Mouse (Mus musculus) heart, embryonic 10.5 days (tissue): ENCODE measurements around the gene Spire2. TPM values are rescaled to one million over a fixed set of nuclear protein-coding genes. Genes with fewer than 3 reads are reported as not detected.

Experiments
- DNase-seq: peaks from one replicate; pipeline ENCODE4 v3.0.0-alpha.2; 2017; ENCODE audit warnings: low spot score
- H3K27ac ChIP-seq: fragments of 300-500 bp; sonication (generic); 2 replicates; pipeline ENCODE4 v1.5.1; 2016; ENCODE audit warnings: mild to moderate bottlenecking
- H3K27me3 ChIP-seq: fragments of 300-500 bp; sonication (generic); 2 replicates; pipeline ENCODE4 v1.6.1; 2016; ENCODE audit warnings: mild to moderate bottlenecking; ENCODE audit not compliant: poor library complexity, insufficient read depth, severe bottlenecking
- H3K36me3 ChIP-seq: fragments of 300-500 bp; sonication (generic); 2 replicates; pipeline ENCODE4 v1.6.1; 2016; ENCODE audit warnings: mild to moderate bottlenecking, moderate library complexity
- H3K4me1 ChIP-seq: fragments of 300-500 bp; sonication (generic); 2 replicates; pipeline ENCODE4 v1.6.1; 2016; ENCODE audit warnings: mild to moderate bottlenecking
- H3K4me3 ChIP-seq: fragments of 300-500 bp; sonication (generic); 2 replicates; pipeline ENCODE4 v1.5.1; 2016; ENCODE audit warnings: mild to moderate bottlenecking, moderate library complexity
- H3K9me3 ChIP-seq: fragments of 300-500 bp; sonication (generic); 2 replicates; pipeline ENCODE4 v1.6.1; 2016; ENCODE audit warnings: mild to moderate bottlenecking, moderate library complexity
- WGBS: fragments of 180-500 bp; shearing (Covaris S2); methylation state at CpG from one replicate; pipeline ENCODE4 v1.1.7; 2016; 5-methylcytosine and 5-hydroxymethylcytosine counted together
- polyA plus RNA-seq: library from polyadenylated mRNA; unstranded; fragments of >200 nt; fragmentation: Nextera tagmentation; extraction: Ambion mirVana; gene quantifications from 2 replicates; pipeline ENCODE4 v1.2.1, GENCODE M21; 2016

Gene Spire2
- polyA plus RNA-seq, 1 experiment from 2014 or later: 4.4 TPM

DNA sequence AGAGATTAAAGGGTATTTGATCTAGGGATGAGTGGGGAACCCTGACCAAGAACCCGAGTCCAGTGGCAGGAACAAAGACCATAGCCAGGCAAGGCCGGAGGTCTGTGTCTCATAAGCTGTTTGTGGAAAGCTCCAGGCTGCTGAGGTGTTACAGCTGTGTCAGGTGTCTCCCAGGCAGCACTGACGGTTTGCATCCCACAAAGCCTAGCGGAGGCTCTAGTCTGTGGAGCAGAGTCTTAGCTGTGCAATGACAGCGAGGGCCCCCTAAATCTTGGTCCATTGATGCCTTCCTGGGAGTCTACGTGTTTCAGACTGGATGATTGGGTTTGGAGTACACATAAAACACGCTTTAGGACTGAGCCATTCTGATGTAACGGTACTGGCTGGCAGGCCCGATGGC is 69.4 kb downstream of the Spire2 start:
- H3K36me3 ChIP-seq: peaks cover 66% of the 10 kb centered on the region
- H3K27me3 ChIP-seq: no peaks in the 10 kb centered on the region
- H3K9me3 ChIP-seq: no peaks in the 10 kb centered on the region
- DNase-seq: no peak
- WGBS: 91% methylated on average over 9 of the region's 9 CpGs
- no peak overlapping the region; the same call in 1 of the 2 replicates for H3K27ac ChIP-seq
- peaks cover 14% of the 10 kb centered on the region for H3K4me1 ChIP-seq
- no peak overlapping the region for H3K4me3 ChIP-seq

DNA sequence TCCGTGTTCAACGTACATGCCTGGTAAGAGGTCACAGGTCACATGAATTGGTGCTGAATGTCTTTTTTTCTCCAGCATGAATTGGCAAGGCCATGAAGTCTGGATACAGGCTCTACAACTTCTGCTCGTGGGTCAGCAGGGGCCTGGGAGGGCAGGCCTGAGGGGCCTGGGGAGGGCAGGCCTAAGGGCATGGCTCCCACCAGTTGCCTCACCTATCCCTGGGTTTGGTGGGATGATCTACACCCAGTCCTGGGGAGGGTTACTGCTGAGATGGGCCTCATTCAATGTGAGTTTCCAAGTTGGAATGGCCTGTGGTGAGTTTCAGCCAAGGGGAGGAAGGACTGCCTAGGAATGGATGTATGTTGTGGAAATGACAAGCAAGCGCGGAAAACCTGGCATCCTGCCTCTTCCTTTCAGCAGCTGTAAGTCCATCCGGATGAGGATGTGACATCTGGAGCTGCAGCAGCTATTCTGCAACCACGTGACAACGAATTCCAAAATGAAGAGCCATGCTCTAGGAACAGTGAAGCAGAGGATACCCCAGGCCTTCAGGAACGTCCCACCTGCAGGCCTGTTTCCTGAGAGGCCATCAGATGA is 70.3 kb downstream of the Spire2 start:
- no peak overlapping the region for H3K27ac ChIP-seq
- peaks cover 23% of the 10 kb centered on the region for H3K4me1 ChIP-seq
- peaks cover 9% of the 10 kb centered on the region for H3K27me3 ChIP-seq
- H3K4me3 ChIP-seq: no peak overlapping the region
- DNase-seq: no peak
- H3K9me3 ChIP-seq: no peaks in the 10 kb centered on the region
- WGBS: 94% methylated on average over 9 of the region's 9 CpGs
- H3K36me3 ChIP-seq: peaks cover 57% of the 10 kb centered on the region

DNA sequence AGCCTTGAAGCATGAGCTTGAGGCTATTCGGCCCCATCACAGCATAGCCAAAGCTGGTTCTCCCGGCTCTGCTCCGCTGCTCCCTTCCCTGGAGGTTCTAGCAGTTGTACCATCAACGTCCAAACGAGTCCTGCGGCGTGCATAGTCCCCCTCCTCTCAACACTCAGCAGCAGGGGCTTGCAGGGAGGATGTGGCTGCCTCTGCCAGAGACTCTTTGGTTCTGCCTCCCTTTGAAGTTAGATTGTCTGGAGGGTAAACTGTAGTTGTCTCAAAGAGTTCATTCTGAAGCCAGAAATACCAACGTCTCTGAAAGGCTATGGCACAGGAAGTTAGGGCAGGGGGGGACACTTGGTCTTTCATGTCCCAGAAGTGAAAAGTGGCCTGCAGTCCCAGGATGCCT is 72.0 kb downstream of the Spire2 start:
- Histone ChIP-seq H3K9me3 (no peaks in the 10 kb centered on the region), H3K27ac (no peak overlapping the region), H3K4me3 (no peak overlapping the region), H3K4me1 (peaks cover 39% of the 10 kb centered on the region), H3K36me3 (peaks cover 40% of the 10 kb centered on the region), H3K27me3 (peaks cover 23% of the 10 kb centered on the region)
- DNase-seq: no peak
- WGBS: 52% methylated on average over 8 of the region's 8 CpGs

DNA sequence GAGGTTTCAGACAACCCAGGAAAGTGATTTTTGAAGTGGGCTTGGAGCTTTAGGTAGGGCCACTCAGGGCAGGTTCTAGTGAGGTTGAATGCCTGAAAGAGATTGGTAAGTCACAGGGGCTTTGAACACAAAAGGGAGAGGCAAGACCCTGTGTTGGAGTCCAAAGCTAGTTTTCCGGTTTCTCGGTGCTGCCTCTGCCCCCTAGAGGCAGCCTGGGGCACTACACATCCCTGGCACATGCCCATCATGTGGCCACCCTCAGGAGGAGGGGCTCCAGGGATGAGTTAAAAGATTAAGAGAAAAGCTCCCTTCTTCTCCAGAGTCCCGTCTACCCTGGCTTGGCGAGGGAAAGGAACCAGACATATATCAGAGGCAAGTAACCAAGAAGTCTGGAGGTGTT is 74.3 kb downstream of the Spire2 start, which contains the start of gene Mc1r:
Gene Mc1r (plus strand): TSS at position 322 of the 400 bp plus-strand sequence.
- no peak within 1 kb of the TSS for H3K27ac ChIP-seq
- WGBS: 9% methylated on average over 4 of the region's 4 CpGs

DNA sequence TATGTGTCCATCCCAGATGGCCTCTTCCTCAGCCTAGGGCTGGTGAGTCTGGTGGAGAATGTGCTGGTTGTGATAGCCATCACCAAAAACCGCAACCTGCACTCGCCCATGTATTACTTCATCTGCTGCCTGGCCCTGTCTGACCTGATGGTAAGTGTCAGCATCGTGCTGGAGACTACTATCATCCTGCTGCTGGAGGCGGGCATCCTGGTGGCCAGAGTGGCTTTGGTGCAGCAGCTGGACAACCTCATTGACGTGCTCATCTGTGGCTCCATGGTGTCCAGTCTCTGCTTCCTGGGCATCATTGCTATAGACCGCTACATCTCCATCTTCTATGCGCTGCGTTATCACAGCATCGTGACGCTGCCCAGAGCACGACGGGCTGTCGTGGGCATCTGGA is 75.1 kb downstream of the Spire2 start:
- Histone ChIP-seq H3K27ac (no peak overlapping the region), H3K27me3 (peaks cover 53% of the 10 kb centered on the region), H3K4me1 (peaks cover 65% of the 10 kb centered on the region)

More for the DNA sequence above, 74.3 kb downstream of the Spire2 start, which contains the start of gene Mc1r:
- H3K9me3 ChIP-seq: no peaks in the 10 kb centered on the region
- peaks cover 62% of the 10 kb centered on the region for H3K4me1 ChIP-seq
- DNase-seq: no peak
- H3K4me3 ChIP-seq: no peak within 1 kb of the TSS
- peaks cover 17% of the 10 kb centered on the region for H3K36me3 ChIP-seq
- peaks cover 45% of the 10 kb centered on the region for H3K27me3 ChIP-seq

DNA sequence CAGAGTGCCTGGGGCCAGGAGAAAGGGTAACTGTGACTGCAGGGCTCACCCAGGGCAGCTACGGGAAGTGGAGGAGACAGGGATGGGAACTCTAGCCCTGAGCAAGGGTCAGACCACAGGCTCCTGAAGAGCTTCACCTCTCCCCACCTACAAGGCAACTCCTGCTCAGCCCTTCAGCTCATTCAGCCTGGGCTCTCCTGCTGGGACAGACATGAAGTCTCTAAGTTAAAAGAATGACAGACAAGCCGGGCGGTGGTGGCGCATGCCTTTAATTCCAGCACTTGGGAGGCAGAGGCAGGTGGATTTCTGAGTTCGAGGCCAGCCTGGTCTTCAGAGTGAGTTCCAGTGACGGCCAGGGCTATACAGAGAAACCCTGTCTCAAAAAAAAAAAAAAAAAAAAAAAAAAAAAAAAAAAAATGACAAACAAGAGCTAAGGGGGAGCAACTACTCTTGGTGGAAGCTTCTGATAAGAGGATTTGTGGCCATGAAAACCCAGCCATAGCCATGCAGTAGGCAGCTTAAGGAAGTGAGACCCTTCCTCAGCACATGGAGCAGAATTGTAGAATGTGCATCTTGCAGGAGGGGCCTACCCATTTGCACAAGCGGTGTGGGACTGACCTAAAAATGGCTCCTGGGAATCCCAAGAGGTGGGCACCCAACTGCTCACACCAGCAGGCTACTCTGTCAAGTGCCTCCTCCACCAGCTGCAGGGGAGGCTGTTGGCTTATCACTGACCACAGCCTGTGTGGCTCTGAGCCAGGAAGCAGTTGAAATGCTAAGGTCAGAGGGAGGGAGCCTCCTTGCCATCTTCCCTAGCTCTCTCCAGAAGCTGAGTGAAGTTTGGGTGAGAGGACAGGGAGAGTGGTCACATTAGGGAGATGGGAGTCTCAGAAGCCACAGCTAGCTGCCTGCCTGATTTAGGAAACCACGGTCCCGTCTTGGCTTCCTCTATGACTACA is 76.4 kb downstream of the Spire2 start:
- no peaks in the 10 kb centered on the region for H3K9me3 ChIP-seq
- H3K27ac ChIP-seq: 0 out of 2 replicates have a peak overlapping the region, but pooled peaks have one; percentile 39
- H3K36me3 ChIP-seq: no peaks in the 10 kb centered on the region; the same call in 1 of the 2 replicates
- peaks cover 65% of the 10 kb centered on the region for H3K4me1 ChIP-seq
- peak; percentile 92 for DNase-seq
- 53% methylated on average over 9 of the region's 9 CpGs for WGBS
- H3K27me3 ChIP-seq: peaks cover 66% of the 10 kb centered on the region
- H3K4me3 ChIP-seq: peak overlapping the region; percentile 28

More for the DNA sequence above, 75.1 kb downstream of the Spire2 start:
- Histone ChIP-seq H3K36me3 (peaks cover 9% of the 10 kb centered on the region), H3K4me3 (no peak overlapping the region), H3K9me3 (no peaks in the 10 kb centered on the region)
- DNase-seq: no peak
- 89% methylated on average over 13 of the region's 13 CpGs for WGBS

DNA sequence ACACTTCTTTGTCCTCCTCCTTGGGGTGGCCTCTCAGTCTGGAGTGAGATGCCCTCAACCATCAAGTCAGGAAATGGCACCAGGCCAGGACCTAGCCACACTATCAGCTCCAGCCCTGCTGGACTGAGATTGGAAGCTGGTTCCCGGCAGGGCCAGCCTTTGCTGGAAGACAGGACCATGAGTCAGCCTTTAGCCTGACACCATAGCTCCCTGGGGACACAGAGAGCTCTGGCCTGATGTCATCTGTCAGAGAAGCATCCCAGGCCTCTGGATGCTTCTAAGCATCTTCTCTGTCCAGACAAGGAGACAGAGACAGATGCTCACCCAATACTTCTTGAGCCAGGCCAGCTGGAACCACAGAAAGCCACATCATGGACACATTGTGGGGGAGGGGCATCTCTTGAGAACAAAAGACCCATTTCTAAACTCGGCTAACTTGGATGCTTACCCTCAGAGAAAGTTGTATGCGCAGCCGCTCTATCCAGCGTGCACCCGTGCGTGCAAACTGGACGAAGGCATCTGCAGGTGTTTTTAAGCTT is 77.6 kb downstream of the Spire2 start:
- Histone ChIP-seq H3K27me3 (peaks cover 70% of the 10 kb centered on the region), H3K4me3 (no peak overlapping the region), H3K27ac (peak overlapping the region; percentile 39; the same call in 1 of the 2 replicates), H3K4me1 (peaks cover 56% of the 10 kb centered on the region), H3K9me3 (no peaks in the 10 kb centered on the region), H3K36me3 (no peaks in the 10 kb centered on the region; the same call in 1 of the 2 replicates)
- DNase-seq: peak; percentile 90
- WGBS: 68% methylated on average over 8 of the region's 8 CpGs

DNA sequence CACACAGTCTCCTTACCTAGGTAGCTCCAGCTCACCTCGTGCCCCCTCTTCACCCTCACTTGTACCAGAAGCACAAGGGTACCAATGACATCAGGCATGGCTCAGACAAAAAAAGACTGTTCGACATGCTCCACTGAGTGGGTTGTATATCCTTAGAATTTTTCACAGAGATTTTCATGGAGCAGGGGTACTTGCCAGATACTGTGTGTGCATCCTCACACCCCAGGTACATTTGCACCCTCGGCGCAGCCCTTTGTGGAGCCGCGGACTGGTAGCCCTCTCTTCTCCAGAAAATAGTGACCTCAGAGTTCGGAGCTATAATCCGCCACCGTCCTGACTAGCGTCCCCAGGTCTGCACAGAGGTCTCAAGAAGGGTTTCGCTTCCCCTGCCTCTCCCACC is 78.3 kb downstream of the Spire2 start:
- H3K9me3 ChIP-seq: no peaks in the 10 kb centered on the region
- no peak for DNase-seq
- H3K4me1 ChIP-seq: peaks cover 56% of the 10 kb centered on the region
- peaks cover 70% of the 10 kb centered on the region for H3K27me3 ChIP-seq
- 15% methylated on average over 11 of the region's 11 CpGs for WGBS
- H3K27ac ChIP-seq: 0 out of 2 replicates have a peak overlapping the region, but pooled peaks have one; percentile 0
- H3K36me3 ChIP-seq: no peaks in the 10 kb centered on the region; the same call in 1 of the 2 replicates
- peak overlapping the region; percentile 49 for H3K4me3 ChIP-seq

DNA sequence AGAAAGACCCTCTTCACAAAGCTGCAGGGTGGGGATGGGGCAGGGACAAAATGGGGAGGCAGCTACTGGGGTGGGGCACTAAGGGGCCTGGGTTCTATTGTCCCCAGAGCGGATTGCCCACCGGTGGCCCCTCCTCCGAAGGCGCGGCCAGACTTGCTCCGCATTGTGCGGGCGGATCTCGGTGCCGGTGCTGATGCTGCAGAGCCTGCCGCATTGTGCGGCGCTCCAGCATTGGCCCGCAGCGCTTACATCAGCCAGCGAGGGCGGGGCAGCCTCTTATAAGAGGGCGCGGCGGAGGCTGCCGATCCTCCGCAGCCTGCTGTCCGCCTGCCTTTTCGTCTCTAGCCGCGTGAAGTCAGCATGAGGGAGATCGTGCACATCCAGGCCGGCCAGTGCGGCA is 78.7 kb downstream of the Spire2 start, which contains the start of gene Tubb3:
Gene Tubb3 (plus strand): TSS at position 179 of the 400 bp plus-strand sequence.
- Histone ChIP-seq H3K36me3 (no peaks in the 10 kb centered on the region; the same call in 1 of the 2 replicates), H3K27me3 (peaks cover 70% of the 10 kb centered on the region), H3K9me3 (no peaks in the 10 kb centered on the region), H3K4me1 (peaks cover 56% of the 10 kb centered on the region), H3K4me3 (peak within 1 kb of the TSS; percentile 49), H3K27ac (0 out of 2 replicates have a peak within 1 kb of the TSS, but pooled peaks have one; percentile 0)
- DNase-seq: no peak
- WGBS: under 1% methylated on average over 29 of the region's 29 CpGs

DNA sequence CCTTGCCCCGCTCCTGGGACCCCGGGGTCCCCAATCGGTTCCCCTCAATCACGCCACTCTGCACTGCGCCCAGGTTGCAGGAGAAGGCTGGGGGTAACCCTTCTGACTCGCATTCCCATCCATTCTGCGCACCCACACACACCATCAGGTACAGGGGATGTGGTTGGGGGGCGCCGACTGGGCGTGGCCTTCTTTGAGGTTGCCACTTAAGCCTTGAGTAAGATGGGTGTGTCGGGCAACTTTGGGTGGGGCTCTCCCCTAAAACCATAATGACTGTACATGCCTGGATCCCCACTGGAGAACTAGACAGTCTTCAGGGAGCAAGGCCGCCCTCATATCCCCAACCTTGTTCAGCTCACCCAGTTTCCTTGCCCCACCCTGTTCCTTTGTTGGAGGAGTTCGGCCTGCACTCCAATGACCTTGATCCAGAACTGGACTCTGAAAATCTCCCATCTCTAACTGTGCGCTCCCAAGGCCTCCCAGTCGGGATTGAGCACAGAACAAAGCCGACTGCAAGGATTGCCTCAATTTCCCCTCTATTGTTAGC is 79.3 kb downstream of the Spire2 start:
- no peak for DNase-seq
- Histone ChIP-seq H3K36me3 (no peaks in the 10 kb centered on the region; the same call in 1 of the 2 replicates), H3K27ac (no peak overlapping the region), H3K4me3 (peak overlapping the region; percentile 49), H3K4me1 (peaks cover 55% of the 10 kb centered on the region), H3K27me3 (peaks cover 70% of the 10 kb centered on the region), H3K9me3 (no peaks in the 10 kb centered on the region)
- WGBS: 9% methylated on average over 16 of the region's 16 CpGs

DNA sequence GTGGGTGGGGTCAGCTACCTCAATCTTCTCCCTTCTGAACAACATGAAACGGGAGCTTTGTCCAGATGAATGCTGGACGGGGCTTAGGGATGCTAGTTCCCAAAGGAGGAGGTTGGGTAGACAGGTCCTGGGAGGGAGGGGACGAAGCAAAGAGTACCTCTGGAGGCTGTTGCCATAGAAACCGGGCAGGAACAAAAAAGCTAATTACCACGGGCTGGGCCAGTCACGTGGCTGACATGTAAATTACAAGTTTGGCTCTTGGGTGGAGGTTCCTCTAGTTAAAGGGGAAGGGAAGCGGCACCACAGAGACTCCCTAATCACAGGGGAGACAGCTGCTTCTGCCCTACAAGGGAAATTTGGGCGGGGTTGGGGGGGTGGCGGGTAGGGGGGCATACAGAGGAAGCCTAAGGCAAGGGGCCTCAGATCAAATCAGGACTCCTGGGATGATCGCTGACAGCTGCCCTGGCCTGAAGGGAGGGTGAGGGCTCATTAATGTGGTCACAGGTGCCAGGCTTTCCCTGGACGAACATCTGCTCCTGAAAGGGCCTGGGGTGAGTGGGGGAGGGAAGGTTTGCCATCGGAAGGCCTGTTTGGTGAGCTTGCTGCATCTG is 80.2 kb downstream of the Spire2 start:
- peaks cover 63% of the 10 kb centered on the region for H3K27me3 ChIP-seq
- no peak overlapping the region for H3K27ac ChIP-seq
- no peaks in the 10 kb centered on the region; the same call in 1 of the 2 replicates for H3K36me3 ChIP-seq
- H3K4me1 ChIP-seq: peaks cover 51% of the 10 kb centered on the region
- no peak overlapping the region for H3K4me3 ChIP-seq
- no peak for DNase-seq
- 4% methylated on average over 12 of the region's 12 CpGs for WGBS
- H3K9me3 ChIP-seq: no peaks in the 10 kb centered on the region

DNA sequence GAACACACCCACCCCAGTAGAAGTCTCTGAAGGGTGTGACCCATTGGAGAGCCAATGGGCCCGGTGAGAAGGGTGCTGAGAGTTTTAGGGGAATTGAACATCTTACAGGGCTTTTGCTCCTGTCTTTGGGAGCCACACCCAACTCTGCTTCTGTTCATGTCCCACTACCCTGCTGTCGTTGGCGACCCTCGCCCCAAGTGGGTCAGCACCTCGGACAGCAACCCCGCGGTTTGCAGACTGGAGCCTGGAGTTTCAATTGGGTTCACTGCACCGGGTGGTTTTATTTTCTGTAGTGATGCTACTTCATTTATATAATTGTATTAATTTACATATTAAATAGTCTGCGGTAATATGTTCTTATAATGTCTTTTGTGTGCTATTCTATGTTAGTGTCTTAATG is 81.7 kb downstream of the Spire2 start:
- Histone ChIP-seq H3K27me3 (peaks cover 50% of the 10 kb centered on the region), H3K27ac (no peak overlapping the region), H3K4me3 (no peak overlapping the region), H3K9me3 (no peaks in the 10 kb centered on the region), H3K36me3 (no peaks in the 10 kb centered on the region; the same call in 1 of the 2 replicates), H3K4me1 (peaks cover 36% of the 10 kb centered on the region)
- WGBS: 10% methylated on average over 9 of the region's 9 CpGs
- no peak for DNase-seq
